In the genomic region with DNA sequence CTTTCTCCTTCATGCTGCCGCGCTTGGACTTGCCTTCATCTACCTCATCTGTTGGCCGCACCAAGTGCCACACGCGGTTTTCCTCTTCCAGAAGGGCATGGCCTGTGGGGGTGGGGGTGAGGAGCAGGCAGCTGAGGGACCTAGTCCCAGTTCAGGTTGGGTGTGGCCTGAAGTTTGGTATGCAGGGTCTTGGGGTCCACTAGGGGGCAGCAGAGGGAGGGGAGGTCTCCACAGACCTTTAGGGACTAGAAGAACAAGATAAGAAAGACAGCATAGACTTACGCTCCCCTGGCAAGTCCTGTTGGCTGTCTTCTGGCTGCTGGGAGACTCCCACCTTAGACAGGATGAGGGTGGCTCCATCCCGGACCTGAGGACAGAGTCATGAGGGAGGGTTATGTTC, we compare ENCODE assay signal across 8 mouse cellular contexts. TPM values are rescaled to one million over a fixed set of nuclear protein-coding genes. Genes with fewer than 3 reads are reported as not detected.
DNase-seq lines count a peak whose midpoint lies in the region; ATAC-seq lines count a peak whose summit lies in the region.

No protein-coding gene starts in this region.

- no peaks in the 10 kb centered on the region for H3K9me3 ChIP-seq in midbrain, embryonic 11.5 days (ENCODE audit: control insufficient read depth, low read length)
- H3K9me3 ChIP-seq in midbrain, embryonic 16.5 days (replicated peaks; ENCODE audit: control insufficient read depth, low read length, poor library complexity, severe bottlenecking), result no peaks in the 10 kb centered on the region
- H3K9me3 ChIP-seq in neural tube, embryonic 11.5 days (ENCODE audit: control insufficient read depth, low read length), result no peaks in the 10 kb centered on the region

- no peaks in the 10 kb centered on the region for H3K27me3 ChIP-seq in midbrain, embryonic 11.5 days (ENCODE audit: control insufficient read depth, insufficient read depth, low read length)
- H3K27me3 ChIP-seq in midbrain, embryonic 16.5 days (ENCODE audit: control insufficient read depth, insufficient read depth, low read depth, low read length), result no peaks in the 10 kb centered on the region
- no peaks in the 10 kb centered on the region for H3K27me3 ChIP-seq in neural tube, embryonic 11.5 days (ENCODE audit: control insufficient read depth, insufficient read depth, low read length)

- peaks cover 51% of the 10 kb centered on the region for H3K36me3 ChIP-seq in midbrain, embryonic 11.5 days (ENCODE audit: control insufficient read depth, insufficient read depth, low read length)
- H3K36me3 ChIP-seq in midbrain, embryonic 16.5 days (ENCODE audit: control insufficient read depth, insufficient read depth, low read length), result peaks cover 83% of the 10 kb centered on the region
- H3K36me3 ChIP-seq in neural tube, embryonic 11.5 days (ENCODE audit: control insufficient read depth, insufficient read depth, low read length), result peaks cover 47% of the 10 kb centered on the region

- peaks cover under 1% of the 10 kb centered on the region; the same call in 1 of the 2 replicates for H3K4me1 ChIP-seq in midbrain, embryonic 11.5 days (ENCODE audit: control insufficient read depth, insufficient read depth, low read length)
- H3K4me1 ChIP-seq in midbrain, embryonic 16.5 days (ENCODE audit: control insufficient read depth, insufficient read depth, low read length), result no peaks in the 10 kb centered on the region
- H3K4me1 ChIP-seq in neural tube, embryonic 11.5 days (ENCODE audit: control insufficient read depth, insufficient read depth, low read length), result no peaks in the 10 kb centered on the region

- no peak overlapping the region for H3K4me2 ChIP-seq in midbrain, embryonic 11.5 days
- H3K4me2 ChIP-seq in midbrain, embryonic 16.5 days (ENCODE audit: low read length), result no peak overlapping the region
- no peak overlapping the region for H3K4me2 ChIP-seq in neural tube, embryonic 11.5 days (ENCODE audit: low read depth)

- no peak overlapping the region for H3K27ac ChIP-seq in midbrain, embryonic 11.5 days (ENCODE audit: low read depth, low read length)
- H3K27ac ChIP-seq in midbrain, embryonic 16.5 days (ENCODE audit: low read length), result no peak overlapping the region
- H3K27ac ChIP-seq in neural tube, embryonic 11.5 days (ENCODE audit: low read depth, low read length), result no peak overlapping the region

- peak; percentile 94 for DNase-seq in midbrain, embryonic 11.5 days (ENCODE audit: low spot score, missing footprints)
- peak; percentile 59 for DNase-seq in adrenal gland, adult 2 months
- peak; percentile 72 for DNase-seq in embryo, embryonic 9.5 days (ENCODE audit: extremely low spot score)
- DNase-seq in heart, postnatal 10 days, result peak; percentile 72 to 81
- peak; percentile 73 for DNase-seq in liver
- DNase-seq in neural tube, embryonic 11.5 days (ENCODE audit: low spot score), result peak; percentile 81
- no peak for DNase-seq in frontal cortex, postnatal 14 days (ENCODE audit: low spot score in 2 of 2)

- no peak overlapping the region for H3K9ac ChIP-seq in midbrain, embryonic 11.5 days (ENCODE audit: low read length)
- H3K9ac ChIP-seq in midbrain, embryonic 16.5 days (ENCODE audit: low read depth, low read length), result no peak overlapping the region
- no peak overlapping the region for H3K9ac ChIP-seq in neural tube, embryonic 11.5 days (ENCODE audit: low read length)

- WGBS in midbrain, embryonic 11.5 days, result 70% methylated on average over 7 of the region's 7 CpGs
- 81% methylated on average over 7 of the region's 7 CpGs for WGBS in midbrain, embryonic 16.5 days
- 72% methylated on average over 7 of the region's 7 CpGs for WGBS in neural tube, embryonic 11.5 days

- ATAC-seq in midbrain, embryonic 11.5 days (ENCODE audit: low FRiP score), result peak; percentile 48; the same call in 1 of the 2 replicates
- ATAC-seq in midbrain, embryonic 16.5 days, result no peak
- ATAC-seq in neural tube, embryonic 11.5 days (ENCODE audit: insufficient read depth, low FRiP score, low TSS enrichment), result peak; percentile 28; the same call in 1 of the 2 replicates

- intact Hi-C loops in heart, postnatal 10 days (cut with DNase I), result loop anchor here (2.0 kb wide), 1 partner anchor 51 kb away; no protein-coding TSS in a partner anchor

- H3K4me3 ChIP-seq in midbrain, embryonic 11.5 days (ENCODE audit: low read depth, low read length), result no peak overlapping the region
- H3K4me3 ChIP-seq in midbrain, embryonic 16.5 days (ENCODE audit: low read depth, low read length), result no peak overlapping the region
- H3K4me3 ChIP-seq in neural tube, embryonic 11.5 days (ENCODE audit: low read depth, low read length), result no peak overlapping the region

RNA-seq across cellular contexts. Expression of gene Mapk11, which starts 8.5 kb away (rescaled TPM):
- 34.9 and 40.6 TPM in 2 replicates for polyA plus RNA-seq in midbrain, embryonic 11.5 days (2014; fragmentation: Nextera tagmentation; extraction: Ambion mirVana)
- 29.0 and 32.6 TPM in 2 replicates for polyA plus RNA-seq in midbrain, embryonic 16.5 days (2015; fragmentation: Nextera tagmentation; extraction: Ambion mirVana)
- total RNA-seq in adrenal gland, adult 2 months (2021), result 1 to 10 TPM; 2.5 to 3.6 TPM
- 4.1 and 4.4 TPM in 2 replicates for polyA plus RNA-seq in adrenal gland, adult 2 months (2012; rRNA removed)
- total RNA-seq in heart, postnatal 10 days (2021), result 1 to 10 TPM; 4.1 to 4.8 TPM
- 33.1 and 37.4 TPM in 2 replicates for polyA plus RNA-seq in neural tube, embryonic 11.5 days (2014; fragmentation: Nextera tagmentation; extraction: Ambion mirVana)

RNA-seq across cellular contexts. Expression of gene Mapk12, which starts 17.5 kb away (rescaled TPM):
- polyA plus RNA-seq in midbrain, embryonic 11.5 days (2014; fragmentation: Nextera tagmentation; extraction: Ambion mirVana), result 21.3 and 27.0 TPM in 2 replicates
- 3.0 and 4.4 TPM in 2 replicates for polyA plus RNA-seq in midbrain, embryonic 16.5 days (2015; fragmentation: Nextera tagmentation; extraction: Ambion mirVana)
- 10 to 100 TPM in 1 of 2 experiments, 1 to 10 TPM in 1; 6.7 to 10.2 TPM for total RNA-seq in adrenal gland, adult 2 months (2021)
- 5.9 and 9.1 TPM in 2 replicates for polyA plus RNA-seq in adrenal gland, adult 2 months (2012; rRNA removed)
- total RNA-seq in heart, postnatal 10 days (2021), result 10 to 100 TPM; 23.8 to 24.8 TPM
- 15.4 and 20.3 TPM in 2 replicates for polyA plus RNA-seq in neural tube, embryonic 11.5 days (2014; fragmentation: Nextera tagmentation; extraction: Ambion mirVana)

RNA-seq across cellular contexts. Expression of gene Plxnb2, which starts 22.6 kb away (rescaled TPM):
- polyA plus RNA-seq in midbrain, embryonic 11.5 days (2014; fragmentation: Nextera tagmentation; extraction: Ambion mirVana), result 97.5 and 115 TPM in 2 replicates
- 90.1 and 92.1 TPM in 2 replicates for polyA plus RNA-seq in midbrain, embryonic 16.5 days (2015; fragmentation: Nextera tagmentation; extraction: Ambion mirVana)
- 100 to 1,000 TPM in 1 of 2 experiments, 10 to 100 TPM in 1; 94.8 to 118 TPM for total RNA-seq in adrenal gland, adult 2 months (2021)
- 168 and 182 TPM in 2 replicates for polyA plus RNA-seq in adrenal gland, adult 2 months (2012; rRNA removed)
- 100 to 1,000 TPM; 115 to 145 TPM for total RNA-seq in heart, postnatal 10 days (2021)
- polyA plus RNA-seq in neural tube, embryonic 11.5 days (2014; fragmentation: Nextera tagmentation; extraction: Ambion mirVana), result 112 and 117 TPM in 2 replicates

RNA-seq across cellular contexts. Expression of gene Hdac10, which starts 29.5 kb away (rescaled TPM):
- 11.6 and 13.6 TPM in 2 replicates for polyA plus RNA-seq in midbrain, embryonic 11.5 days (2014; fragmentation: Nextera tagmentation; extraction: Ambion mirVana)
- 30.6 and 31.0 TPM in 2 replicates for polyA plus RNA-seq in midbrain, embryonic 16.5 days (2015; fragmentation: Nextera tagmentation; extraction: Ambion mirVana)
- 10 to 100 TPM; 10.9 to 11.2 TPM for total RNA-seq in adrenal gland, adult 2 months (2021)
- polyA plus RNA-seq in adrenal gland, adult 2 months (2012; rRNA removed), result 29.7 and 30.3 TPM in 2 replicates
- total RNA-seq in heart, postnatal 10 days (2021), result 1 to 10 TPM; 8.3 to 9.1 TPM
- 13.0 and 13.7 TPM in 2 replicates for polyA plus RNA-seq in neural tube, embryonic 11.5 days (2014; fragmentation: Nextera tagmentation; extraction: Ambion mirVana)

RNA-seq across cellular contexts. Expression of gene Tubgcp6, which starts 35.0 kb away (rescaled TPM):
- 14.9 and 16.8 TPM in 2 replicates for polyA plus RNA-seq in midbrain, embryonic 11.5 days (2014; fragmentation: Nextera tagmentation; extraction: Ambion mirVana)
- 18.5 and 19.1 TPM in 2 replicates for polyA plus RNA-seq in midbrain, embryonic 16.5 days (2015; fragmentation: Nextera tagmentation; extraction: Ambion mirVana)
- total RNA-seq in adrenal gland, adult 2 months (2021), result 10 to 100 TPM; 11.2 to 12.3 TPM
- 30.6 and 31.8 TPM in 2 replicates for polyA plus RNA-seq in adrenal gland, adult 2 months (2012; rRNA removed)
- total RNA-seq in heart, postnatal 10 days (2021), result 10 to 100 TPM; 13.7 to 13.9 TPM
- 21.1 and 21.8 TPM in 2 replicates for polyA plus RNA-seq in neural tube, embryonic 11.5 days (2014; fragmentation: Nextera tagmentation; extraction: Ambion mirVana)

Comparison
In these comparisons a context has a peak if more than half of its experiments do, and no peak if none do; other contexts are left out.
1. DNase-seq: peak in midbrain, embryonic 11.5 days (single experiment), adrenal gland, adult 2 months (single experiment), embryo, embryonic 9.5 days (single experiment), heart, postnatal 10 days (2 of 2), liver (single experiment) and neural tube, embryonic 11.5 days (single experiment); none in frontal cortex, postnatal 14 days (0 of 2).